Mouse (Mus musculus) kidney, adult 2 months (tissue): Measurements from ENCODE around the gene Acp2. TPM values are rescaled to one million over a fixed set of nuclear protein-coding genes. Genes with fewer than 3 reads are reported as not detected.
A peak's percentile ranks its signal among the peaks of the same experiment; 100 is the strongest.
"Not testable (repeated sequence)": the region's sequence is repeated elsewhere in the genome, so short reads cannot be mapped to it uniquely, and the experiment has no call there.

Experiments
- DNase-seq: peaks from one replicate; pipeline ENCODE4 v3.0.0; 2021
- H3K27ac ChIP-seq: fragments of 200-500 bp; 2 replicates; pipeline ENCODE4 v1.5.1; 2012; ENCODE audit warnings: low read depth, low read length, control low read depth, inconsistent platforms; ENCODE audit not compliant: insufficient read depth
- H3K27me3 ChIP-seq: fragments of 200-500 bp; replicated peaks from 2 replicates; pipeline ENCODE4 v1.6.1; 2012; ENCODE audit warnings: mild to moderate bottlenecking, moderate library complexity, low read length, inconsistent platforms; ENCODE audit not compliant: control insufficient read depth, insufficient read depth
- H3K36me3 ChIP-seq: fragments of 200-500 bp; 2 replicates; pipeline ENCODE4 v1.6.1; 2012; ENCODE audit warnings: mild to moderate bottlenecking, moderate library complexity, low read length, inconsistent platforms; ENCODE audit not compliant: control insufficient read depth, insufficient read depth
- H3K4me1 ChIP-seq: fragments of 200-500 bp; 2 replicates; pipeline ENCODE4 v1.6.1; 2011; ENCODE audit warnings: low read length; ENCODE audit not compliant: control insufficient read depth, insufficient read depth
- H3K4me3 ChIP-seq: fragments of 200-500 bp; 2 replicates; pipeline ENCODE4 v1.5.1; 2011; ENCODE audit warnings: mild to moderate bottlenecking, low read depth, low read length, control low read depth; ENCODE audit not compliant: insufficient read depth
- CTCF ChIP-seq: fragments of 200-500 bp; conservative IDR thresholded peaks from 2 replicates; pipeline ENCODE4 v1.5.1; 2011; ENCODE audit warnings: low read depth, mild to moderate bottlenecking, control low read depth, low read length, moderate library complexity, mixed read lengths; ENCODE audit not compliant: insufficient read depth, insufficient read length
- POLR2A ChIP-seq: fragments of 200-500 bp; IDR thresholded peaks from one replicate; pipeline ENCODE4 v1.6.1; 2011; ENCODE audit warnings: low read depth, low read length, control low read depth
- WGBS: fragments of 180-500 bp; shearing (Covaris S2); methylation state at CpG from one replicate; pipeline ENCODE4 v1.1.7; 2018; 5-methylcytosine and 5-hydroxymethylcytosine counted together
- polyA plus RNA-seq: library from polyadenylated mRNA; depleted of rRNA; stranded (reverse); fragments of >200 nt; gene quantifications from 2 replicates; pipeline ENCODE4 v1.2.3, GENCODE M21; 2012

Acp2 gene
- polyA plus RNA-seq, 1 experiment, result 27.0 TPM

- DNase-seq, result no peak
- Histone ChIP-seq H3K4me3 (no peak overlapping the region), H3K27ac (no peak overlapping the region), H3K4me1 (no peaks in the 10 kb centered on the region), H3K36me3 (no peaks in the 10 kb centered on the region; the same call in 1 of the 2 replicates), H3K27me3 (no peaks in the 10 kb centered on the region)
- TF ChIP-seq CTCF (no peak), POLR2A (no peak)
- WGBS, result 96% methylated on average over 3 of the region's 3 CpGs
These were observed 17.8 kb downstream of the Acp2 start for GRCm38 (mm10) chr2:91220501-91220900.

GRCm38 (mm10) chr2:91223614-91224013 is 20.9 kb downstream of the Acp2 start:
- Histone ChIP-seq H3K36me3 (no peaks in the 10 kb centered on the region; the same call in 1 of the 2 replicates), H3K4me1 (no peaks in the 10 kb centered on the region), H3K27ac (no peak overlapping the region), H3K4me3 (no peak overlapping the region), H3K27me3 (no peaks in the 10 kb centered on the region)
- TF ChIP-seq POLR2A (no peak), CTCF (peak; percentile 36)
- WGBS, result 79% methylated on average over 2 of the region's 2 CpGs
- peak; percentile 27 for DNase-seq

GRCm38 (mm10) chr2:91229735-91230134 is 27.1 kb downstream of the Acp2 start:
- Histone ChIP-seq H3K27me3 (no peaks in the 10 kb centered on the region), H3K4me3 (no peak overlapping the region), H3K27ac (no peak overlapping the region), H3K36me3 (no peaks in the 10 kb centered on the region; the same call in 1 of the 2 replicates), H3K4me1 (no peaks in the 10 kb centered on the region)
- TF ChIP-seq POLR2A, result no peak
- no peak for TF ChIP-seq CTCF
- 86% methylated on average over 2 of the region's 2 CpGs for WGBS
- no peak for DNase-seq

- no peaks in the 10 kb centered on the region for H3K27me3 ChIP-seq
- H3K4me1 ChIP-seq, result peaks cover 6% of the 10 kb centered on the region; the same call in 1 of the 2 replicates
- H3K36me3 ChIP-seq, result no peaks in the 10 kb centered on the region
- H3K27ac ChIP-seq, result peak within 1 kb of the TSS; percentile 78
- peak; percentile 96 for DNase-seq
- WGBS, result 2% methylated on average over 48 of the region's 48 CpGs
- TF ChIP-seq POLR2A (no peak), CTCF (no peak)
- H3K4me3 ChIP-seq, result peak within 1 kb of the TSS; percentile 63
These were observed 34.2 kb downstream of the Acp2 start, which contains the start of gene Ddb2 for GRCm38 (mm10) chr2:91236601-91237510. Gene Ddb2 (minus strand): TSS chr2:91236982.

GRCm38 (mm10) chr2:91237511-91238080 is 34.9 kb downstream of the Acp2 start:
- not testable (repeated sequence) for H3K27me3 ChIP-seq, H3K36me3 ChIP-seq, DNase-seq, H3K4me1 ChIP-seq
- TF ChIP-seq CTCF, result 0 out of 2 replicates have a peak, but pooled peaks have one; percentile 16
- H3K27ac ChIP-seq, result peak overlapping the region; percentile 78; the same call in 1 of the 2 replicates
- H3K4me3 ChIP-seq, result peak overlapping the region; percentile 35
- 14% methylated on average over 4 of the region's 4 CpGs for WGBS

DNA sequence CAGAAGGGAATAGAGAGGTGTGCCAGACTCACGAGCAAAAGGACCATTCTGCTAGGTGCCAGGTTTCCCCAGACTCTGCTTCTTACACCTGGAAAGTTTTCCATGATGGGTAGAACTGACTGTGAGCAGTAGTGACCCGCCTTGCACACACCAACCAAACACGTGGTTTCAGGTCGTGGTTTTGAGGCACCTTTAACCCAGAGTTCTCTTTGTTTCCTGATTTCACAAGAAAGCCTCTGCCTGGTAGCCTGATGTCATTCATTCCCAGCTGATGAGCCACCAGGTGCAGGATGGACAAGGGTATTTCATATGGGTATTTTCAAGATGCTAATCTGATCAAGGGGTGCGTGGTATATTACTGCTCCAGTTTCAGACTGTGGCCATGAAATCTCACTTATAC is 39.9 kb downstream of the Acp2 start:
- H3K4me3 ChIP-seq, result no peak overlapping the region
- TF ChIP-seq CTCF (no peak), POLR2A (no peak)
- H3K27me3 ChIP-seq, result no peaks in the 10 kb centered on the region
- 59% methylated on average over 5 of the region's 5 CpGs for WGBS
- peaks cover 2% of the 10 kb centered on the region; the same call in 1 of the 2 replicates for H3K4me1 ChIP-seq
- no peaks in the 10 kb centered on the region for H3K36me3 ChIP-seq
- no peak overlapping the region for H3K27ac ChIP-seq
- DNase-seq, result no peak

GRCm38 (mm10) chr2:91243416-91243815 is 40.7 kb downstream of the Acp2 start:
- Histone ChIP-seq H3K4me1 (no peaks in the 10 kb centered on the region), H3K27ac (no peak overlapping the region), H3K27me3 (no peaks in the 10 kb centered on the region), H3K4me3 (no peak overlapping the region), H3K36me3 (no peaks in the 10 kb centered on the region)
- 70% methylated on average over 3 of the region's 3 CpGs for WGBS
- DNase-seq, result no peak
- TF ChIP-seq CTCF (no peak), POLR2A (no peak)
